Mouse (Mus musculus): ENCODE measurements around the gene Cyp4f18. TPM values are rescaled to one million over a fixed set of nuclear protein-coding genes. Genes with fewer than 3 reads are reported as not detected.

Gene Cyp4f18
- polyA plus RNA-seq, 1 experiment: 3.3 TPM

- Histone ChIP-seq H3K27me3 (replicated peaks; ENCODE audit: control insufficient read depth, insufficient read depth, low read length) (no peaks in the 10 kb centered on the region), H3K4me1 (ENCODE audit: control insufficient read depth, insufficient read depth, low read length) (no peaks in the 10 kb centered on the region), H3K36me3 (ENCODE audit: control insufficient read depth, insufficient read depth, low read length) (no peaks in the 10 kb centered on the region), H3K27ac (ENCODE audit: insufficient read depth, low read depth, low read length) (no peak overlapping the region), H3K4me3 (ENCODE audit: insufficient read depth, low read depth, low read length) (no peak overlapping the region)
- TF ChIP-seq POLR2A (IDR thresholded peaks at IDR 0.05; ENCODE audit: low read depth, low read length) (no peak), CTCF (conservative IDR thresholded peaks at IDR 0.05; ENCODE audit: insufficient read depth, insufficient read length, low read depth, low read length) (peak; percentile 27; the same call in 1 of the 2 replicates)
- DNase-seq: peak; percentile 36
- WGBS: 65% methylated on average over 1 of the region's 1 CpGs
Measured at GRCm38 (mm10) chr8:71971945-71972344, 37.5 kb downstream of the Cyp4f18 start.

GRCm38 (mm10) chr8:71968636-71969035, 40.8 kb downstream of the Cyp4f18 start:
- 94% methylated on average over 6 of the region's 6 CpGs for WGBS
- no peak for TF ChIP-seq CTCF (conservative IDR thresholded peaks at IDR 0.05; ENCODE audit: insufficient read depth, insufficient read length, low read depth, low read length)
- TF ChIP-seq POLR2A (IDR thresholded peaks at IDR 0.05; ENCODE audit: low read depth, low read length): no peak
- Histone ChIP-seq H3K27me3 (replicated peaks; ENCODE audit: control insufficient read depth, insufficient read depth, low read length) (no peaks in the 10 kb centered on the region), H3K4me3 (ENCODE audit: insufficient read depth, low read depth, low read length) (no peak overlapping the region), H3K27ac (ENCODE audit: insufficient read depth, low read depth, low read length) (no peak overlapping the region), H3K36me3 (ENCODE audit: control insufficient read depth, insufficient read depth, low read length) (peaks cover 2% of the 10 kb centered on the region; the same call in 1 of the 2 replicates), H3K4me1 (ENCODE audit: control insufficient read depth, insufficient read depth, low read length) (no peaks in the 10 kb centered on the region)
- no peak for DNase-seq

GRCm38 (mm10) chr8:71968100-71968499, 41.3 kb downstream of the Cyp4f18 start:
- no peak for TF ChIP-seq CTCF (conservative IDR thresholded peaks at IDR 0.05; ENCODE audit: insufficient read depth, insufficient read length, low read depth, low read length)
- TF ChIP-seq POLR2A (IDR thresholded peaks at IDR 0.05; ENCODE audit: low read depth, low read length): no peak
- Histone ChIP-seq H3K27ac (ENCODE audit: insufficient read depth, low read depth, low read length) (no peak overlapping the region), H3K4me3 (ENCODE audit: insufficient read depth, low read depth, low read length) (no peak overlapping the region), H3K27me3 (replicated peaks; ENCODE audit: control insufficient read depth, insufficient read depth, low read length) (no peaks in the 10 kb centered on the region), H3K4me1 (ENCODE audit: control insufficient read depth, insufficient read depth, low read length) (no peaks in the 10 kb centered on the region), H3K36me3 (ENCODE audit: control insufficient read depth, insufficient read depth, low read length) (peaks cover 2% of the 10 kb centered on the region; the same call in 1 of the 2 replicates)
- 94% methylated on average over 6 of the region's 6 CpGs for WGBS
- no peak for DNase-seq

- 98% methylated on average over 5 of the region's 5 CpGs for WGBS
- no peaks in the 10 kb centered on the region for H3K4me1 ChIP-seq (ENCODE audit: control insufficient read depth, insufficient read depth, low read length)
- no peak overlapping the region for H3K4me3 ChIP-seq (ENCODE audit: insufficient read depth, low read depth, low read length)
- no peaks in the 10 kb centered on the region for H3K27me3 ChIP-seq (replicated peaks; ENCODE audit: control insufficient read depth, insufficient read depth, low read length)
- H3K36me3 ChIP-seq (ENCODE audit: control insufficient read depth, insufficient read depth, low read length): peaks cover 2% of the 10 kb centered on the region; the same call in 1 of the 2 replicates
- DNase-seq: no peak
- H3K27ac ChIP-seq (ENCODE audit: insufficient read depth, low read depth, low read length): no peak overlapping the region
- TF ChIP-seq CTCF (conservative IDR thresholded peaks at IDR 0.05; ENCODE audit: insufficient read depth, insufficient read length, low read depth, low read length): no peak
- TF ChIP-seq POLR2A (IDR thresholded peaks at IDR 0.05; ENCODE audit: low read depth, low read length): no peak
Measured at GRCm38 (mm10) chr8:71967261-71967660, 42.2 kb downstream of the Cyp4f18 start.

- Histone ChIP-seq H3K27me3 (replicated peaks; ENCODE audit: control insufficient read depth, insufficient read depth, low read length) (no peaks in the 10 kb centered on the region), H3K27ac (ENCODE audit: insufficient read depth, low read depth, low read length) (no peak overlapping the region), H3K4me1 (ENCODE audit: control insufficient read depth, insufficient read depth, low read length) (no peaks in the 10 kb centered on the region), H3K4me3 (ENCODE audit: insufficient read depth, low read depth, low read length) (no peak overlapping the region), H3K36me3 (ENCODE audit: control insufficient read depth, insufficient read depth, low read length) (peaks cover 2% of the 10 kb centered on the region; the same call in 1 of the 2 replicates)
- DNase-seq: no peak
- TF ChIP-seq POLR2A (IDR thresholded peaks at IDR 0.05; ENCODE audit: low read depth, low read length): no peak
- TF ChIP-seq CTCF (conservative IDR thresholded peaks at IDR 0.05; ENCODE audit: insufficient read depth, insufficient read length, low read depth, low read length): no peak; the same call in 1 of the 2 replicates
Measured at GRCm38 (mm10) chr8:71966411-71966810, 43.0 kb downstream of the Cyp4f18 start.

- TF ChIP-seq POLR2A (IDR thresholded peaks at IDR 0.05; ENCODE audit: low read depth, low read length): no peak
- TF ChIP-seq CTCF (conservative IDR thresholded peaks at IDR 0.05; ENCODE audit: insufficient read depth, insufficient read length, low read depth, low read length): no peak
- peaks cover 2% of the 10 kb centered on the region; the same call in 1 of the 2 replicates for H3K36me3 ChIP-seq (ENCODE audit: control insufficient read depth, insufficient read depth, low read length)
- WGBS: 95% methylated on average over 2 of the region's 2 CpGs
- DNase-seq: no peak
- H3K4me3 ChIP-seq (ENCODE audit: insufficient read depth, low read depth, low read length): no peak overlapping the region
- H3K27me3 ChIP-seq (replicated peaks; ENCODE audit: control insufficient read depth, insufficient read depth, low read length): no peaks in the 10 kb centered on the region
- H3K27ac ChIP-seq (ENCODE audit: insufficient read depth, low read depth, low read length): no peak overlapping the region
- no peaks in the 10 kb centered on the region for H3K4me1 ChIP-seq (ENCODE audit: control insufficient read depth, insufficient read depth, low read length)
Measured at GRCm38 (mm10) chr8:71965166-71965565, 44.3 kb downstream of the Cyp4f18 start.

GRCm38 (mm10) chr8:71964051-71964450, 45.4 kb downstream of the Cyp4f18 start:
- Histone ChIP-seq H3K4me1 (ENCODE audit: control insufficient read depth, insufficient read depth, low read length) (no peaks in the 10 kb centered on the region), H3K27me3 (replicated peaks; ENCODE audit: control insufficient read depth, insufficient read depth, low read length) (no peaks in the 10 kb centered on the region), H3K4me3 (ENCODE audit: insufficient read depth, low read depth, low read length) (no peak overlapping the region), H3K36me3 (ENCODE audit: control insufficient read depth, insufficient read depth, low read length) (peaks cover 2% of the 10 kb centered on the region; the same call in 1 of the 2 replicates), H3K27ac (ENCODE audit: insufficient read depth, low read depth, low read length) (no peak overlapping the region)
- DNase-seq: no peak
- WGBS: 61% methylated on average over 3 of the region's 3 CpGs
- no peak for TF ChIP-seq CTCF (conservative IDR thresholded peaks at IDR 0.05; ENCODE audit: insufficient read depth, insufficient read length, low read depth, low read length)
- TF ChIP-seq POLR2A (IDR thresholded peaks at IDR 0.05; ENCODE audit: low read depth, low read length): no peak
